Mouse (Mus musculus) forebrain, postnatal 0 days (tissue): Measurements from ENCODE around the gene Tbxas1. TPM values are rescaled to one million over a fixed set of nuclear protein-coding genes. Genes with fewer than 3 reads are reported as not detected.

Experiments used
- ATAC-seq: fragments of 200-750 bp; cut with Nextera tagmentation; 2 replicates; pipeline ENCODE4 v1.8.0; 2017; ENCODE audit warnings: mild to moderate bottlenecking, moderate library complexity
- DNase-seq: peaks from one replicate; pipeline ENCODE4 v3.0.0-alpha.2; 2015
- H3K27ac ChIP-seq: fragments of 300-500 bp; sonication (generic); 2 replicates; pipeline ENCODE4 v1.5.1; 2014; ENCODE audit warnings: low read depth, mild to moderate bottlenecking, antibody characterized with exemption, low read length, moderate library complexity, mixed read lengths
- H3K27me3 ChIP-seq: fragments of 300-500 bp; sonication (generic); 2 replicates; pipeline ENCODE4 v1.6.1; 2014; ENCODE audit warnings: mild to moderate bottlenecking, low read length, mixed read lengths; ENCODE audit not compliant: insufficient read depth
- H3K36me3 ChIP-seq: fragments of 300-500 bp; sonication (generic); 2 replicates; pipeline ENCODE4 v1.6.1; 2014; ENCODE audit warnings: mild to moderate bottlenecking, moderate library complexity; ENCODE audit not compliant: insufficient read depth
- H3K4me1 ChIP-seq: fragments of 300-500 bp; sonication (generic); 2 replicates; pipeline ENCODE4 v1.6.1; 2014; ENCODE audit warnings: antibody characterized with exemption; ENCODE audit not compliant: insufficient read depth
- H3K4me2 ChIP-seq: fragments of 300-500 bp; sonication (generic); 2 replicates; pipeline ENCODE4 v1.6.1; 2014; ENCODE audit warnings: low read depth, mild to moderate bottlenecking, moderate library complexity
- H3K4me3 ChIP-seq: fragments of 300-500 bp; sonication (generic); 2 replicates; pipeline ENCODE4 v1.5.1; 2014; ENCODE audit warnings: low read depth, low read length, mixed read lengths
- H3K9ac ChIP-seq: fragments of 300-500 bp; sonication (generic); 2 replicates; pipeline ENCODE4 v1.6.1; 2014; ENCODE audit warnings: mild to moderate bottlenecking
- H3K9me3 ChIP-seq: fragments of 300-500 bp; sonication (generic); 2 replicates; pipeline ENCODE4 v1.6.1; 2016; ENCODE audit warnings: low read length
- CTCF ChIP-seq: sonication (generic); IDR thresholded peaks from 2 replicates; pipeline ENCODE4 v1.5.1; 2016; ENCODE audit warnings: antibody characterized with exemption, control low read depth, low read depth
- WGBS: fragments of 180-500 bp; shearing (Covaris S2); extraction: QIAGEN DNeasy Blood & Tissue Kit; methylation state at CpG from one replicate; pipeline ENCODE4 v1.1.7; 2014; 5-methylcytosine and 5-hydroxymethylcytosine counted together
- polyA plus RNA-seq: library from polyadenylated mRNA; unstranded; fragments of >200 nt; fragmentation: Nextera tagmentation; extraction: Ambion mirVana; gene quantifications from 2 replicates; pipeline ENCODE4 v1.2.1, GENCODE M21; 2015
- total RNA-seq: library from RNA; depleted of rRNA; stranded (reverse); fragments of >200 nt; gene quantifications from 2 replicates; pipeline ENCODE4 v1.2.3, GENCODE M21; 2014

Gene Tbxas1
- total and polyA plus RNA-seq, 2 experiments from 2014 or later, result 1.5 to 2.0 TPM

DNA sequence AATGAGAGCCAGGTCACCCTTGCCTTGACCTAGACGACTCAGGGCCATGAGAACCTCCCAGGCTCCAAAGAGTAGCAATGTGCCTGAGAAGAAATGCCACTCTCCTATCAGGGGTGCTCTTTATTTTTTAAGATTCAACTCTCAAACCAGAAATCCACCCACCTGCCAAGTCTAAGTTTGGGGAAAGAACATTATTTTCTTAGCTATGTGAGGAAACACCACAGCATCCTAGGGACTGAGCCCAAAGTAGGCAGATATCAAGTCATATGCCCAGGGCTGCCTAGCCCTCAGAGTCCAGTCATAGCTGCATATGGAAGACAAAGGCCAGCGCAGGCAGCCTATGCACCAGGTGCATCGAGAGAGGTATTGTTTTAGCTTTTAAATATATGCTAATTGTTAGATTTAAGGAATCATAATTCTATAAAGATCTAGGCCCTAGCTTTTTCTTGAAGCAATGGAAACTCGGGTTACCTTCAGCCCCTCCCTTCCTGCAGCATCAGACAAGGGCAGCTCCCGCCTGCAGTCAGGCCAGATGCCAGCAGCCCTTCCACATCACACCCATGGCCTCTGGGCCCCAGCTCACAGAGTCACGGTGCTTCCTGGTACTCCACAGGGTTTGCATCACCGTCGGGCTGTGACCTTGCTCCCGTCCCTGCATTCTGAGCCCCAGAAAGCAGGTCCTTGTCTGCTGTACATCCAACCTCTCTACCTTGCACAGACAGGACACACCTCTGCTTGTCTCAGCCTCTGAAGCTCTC, 176.8 kb downstream of the Tbxas1 start:
- Histone ChIP-seq H3K27ac (no peak overlapping the region), H3K27me3 (no peaks in the 10 kb centered on the region), H3K9ac (no peak overlapping the region), H3K36me3 (no peaks in the 10 kb centered on the region), H3K9me3 (no peaks in the 10 kb centered on the region), H3K4me3 (no peak overlapping the region), H3K4me1 (0 out of 2 replicates have a peak, but pooled peaks cover 10% of the 10 kb centered on the region), H3K4me2 (no peak overlapping the region)
- no peak for DNase-seq
- no peak for ATAC-seq
- whole genome bisulfite sequencing, result 78% methylated on average over 9 of the region's 9 CpGs
- no peak for TF ChIP-seq CTCF

DNA sequence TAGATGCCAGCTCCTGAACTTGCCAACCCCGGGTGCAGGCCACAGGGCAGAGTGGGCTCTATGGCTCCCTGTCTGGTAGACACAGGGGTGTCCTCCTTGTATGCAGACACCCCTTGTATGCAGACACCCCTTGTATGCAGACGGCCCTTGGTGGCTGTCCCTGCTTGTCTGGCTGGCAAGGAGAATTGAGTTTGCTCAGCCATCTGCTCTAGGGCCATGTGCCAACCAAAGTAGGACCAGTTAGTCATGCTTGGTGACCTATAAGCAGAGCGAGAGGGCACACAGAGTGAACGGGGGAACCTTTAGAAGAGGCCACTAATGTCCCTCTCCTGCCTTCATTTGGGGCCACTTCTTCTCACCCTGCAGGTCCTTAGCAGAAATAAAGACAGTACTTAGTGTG, 177.4 kb downstream of the Tbxas1 start:
- DNase-seq (no peak), ATAC-seq (peak; percentile 4; the same call in 1 of the 2 replicates)
- Histone ChIP-seq H3K27ac (no peak overlapping the region), H3K4me2 (no peak overlapping the region), H3K4me3 (no peak overlapping the region), H3K4me1 (0 out of 2 replicates have a peak, but pooled peaks cover 10% of the 10 kb centered on the region), H3K27me3 (no peaks in the 10 kb centered on the region), H3K9me3 (no peaks in the 10 kb centered on the region), H3K36me3 (no peaks in the 10 kb centered on the region), H3K9ac (no peak overlapping the region)
- no peak for TF ChIP-seq CTCF
- 64% methylated on average over 4 of the region's 4 CpGs for WGBS

DNA sequence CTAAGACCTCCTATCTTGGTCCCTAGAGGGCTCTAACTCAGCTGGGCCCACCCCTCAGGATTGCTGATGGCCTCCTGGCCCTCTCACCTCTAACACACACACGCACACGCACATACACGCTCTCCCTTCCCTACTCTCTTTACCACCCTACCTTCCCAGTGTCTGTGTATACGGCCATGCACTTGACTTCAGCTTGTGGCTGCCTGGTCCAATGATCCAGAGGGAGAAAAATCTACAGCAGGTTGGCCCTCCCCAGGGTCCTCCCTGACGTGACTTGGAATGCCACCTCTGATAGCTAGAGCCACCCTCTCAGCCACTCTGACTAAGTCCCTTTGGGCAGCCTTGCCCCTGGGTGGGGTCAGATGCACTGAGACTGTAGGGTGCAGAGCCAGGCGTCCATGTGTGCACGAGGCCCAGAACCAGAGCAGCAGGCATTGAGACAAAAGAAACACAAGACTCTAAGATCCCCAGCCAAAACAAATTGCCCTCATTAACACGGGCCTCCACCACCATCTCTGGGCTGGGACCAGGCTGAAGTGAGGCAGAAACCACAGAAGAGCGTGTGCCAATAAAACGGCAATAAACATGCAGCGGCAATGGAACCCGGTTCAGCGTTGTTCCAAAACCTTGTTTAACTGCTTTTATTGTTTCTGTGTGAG, 179.1 kb downstream of the Tbxas1 start:
- 46% methylated on average over 13 of the region's 13 CpGs for WGBS
- Histone ChIP-seq H3K4me3 (no peak overlapping the region), H3K9me3 (no peaks in the 10 kb centered on the region), H3K27ac (no peak overlapping the region), H3K27me3 (no peaks in the 10 kb centered on the region), H3K4me1 (0 out of 2 replicates have a peak, but pooled peaks cover 10% of the 10 kb centered on the region), H3K4me2 (no peak overlapping the region), H3K36me3 (no peaks in the 10 kb centered on the region), H3K9ac (no peak overlapping the region)
- ATAC-seq (peak; percentile 67), DNase-seq (peak; percentile 49)
- TF ChIP-seq CTCF, result no peak

GRCm38 (mm10) chr6:39054878-39055508, 179.8 kb downstream of the Tbxas1 start:
- H3K27me3 ChIP-seq, result no peaks in the 10 kb centered on the region

GRCm38 (mm10) chr6:39055831-39056261, 180.6 kb downstream of the Tbxas1 start:
- WGBS, result 34% methylated on average over 7 of the region's 7 CpGs
- Histone ChIP-seq H3K4me2 (no peak overlapping the region), H3K4me1 (0 out of 2 replicates have a peak, but pooled peaks cover 10% of the 10 kb centered on the region), H3K27me3 (no peaks in the 10 kb centered on the region), H3K36me3 (no peaks in the 10 kb centered on the region), H3K9me3 (no peaks in the 10 kb centered on the region), H3K9ac (no peak overlapping the region), H3K4me3 (no peak overlapping the region), H3K27ac (no peak overlapping the region)
- DNase-seq (no peak), ATAC-seq (no peak)
- TF ChIP-seq CTCF, result no peak

More at GRCm38 (mm10) chr6:39054878-39055508, 179.8 kb downstream of the Tbxas1 start:
- no peak overlapping the region for H3K4me3 ChIP-seq
- no peaks in the 10 kb centered on the region for H3K36me3 ChIP-seq
- ATAC-seq, result peak; percentile 21; the same call in 1 of the 2 replicates
- no peak for DNase-seq
- no peak for TF ChIP-seq CTCF
- 0 out of 2 replicates have a peak, but pooled peaks cover 10% of the 10 kb centered on the region for H3K4me1 ChIP-seq
- H3K27ac ChIP-seq, result no peak overlapping the region
- 63% methylated on average over 6 of the region's 6 CpGs for WGBS
- H3K4me2 ChIP-seq, result no peak overlapping the region
- no peaks in the 10 kb centered on the region for H3K9me3 ChIP-seq
- no peak overlapping the region for H3K9ac ChIP-seq

DNA sequence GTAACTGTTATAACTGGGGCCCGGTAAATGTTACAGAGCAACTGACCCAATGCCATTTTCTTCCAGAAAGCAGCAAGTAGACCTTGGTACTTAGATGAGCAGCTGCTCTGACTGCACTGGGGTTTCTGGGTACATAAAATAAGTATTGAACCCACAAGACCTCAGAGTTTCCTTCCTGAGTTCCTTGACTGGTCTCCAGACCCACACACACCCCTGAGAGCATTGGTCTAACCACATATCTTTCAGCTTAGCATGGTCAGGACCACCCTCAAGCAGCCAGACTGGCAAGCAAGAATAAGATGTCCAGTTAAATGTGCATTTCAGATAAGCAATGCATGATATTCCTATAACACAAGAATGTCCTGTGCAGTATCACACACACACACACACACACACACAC, 182.0 kb downstream of the Tbxas1 start:
- no peak for TF ChIP-seq CTCF
- DNase-seq, result no peak
- Histone ChIP-seq H3K36me3 (no peaks in the 10 kb centered on the region), H3K4me3 (no peak overlapping the region), H3K4me2 (no peak overlapping the region), H3K9ac (no peak overlapping the region), H3K27ac (no peak overlapping the region), H3K9me3 (no peaks in the 10 kb centered on the region), H3K27me3 (no peaks in the 10 kb centered on the region), H3K4me1 (0 out of 2 replicates have a peak, but pooled peaks cover 10% of the 10 kb centered on the region)
- 90% methylated on average over 1 of the region's 1 CpGs for WGBS
- no peak for ATAC-seq
